Mouse (Mus musculus): ENCODE measurements at regions not wholly inside any gene's neighbourhood (a gene's known extent, or its start where the extent isn't known, plus 50 kb on each side); places are given as distances from the start of the nearest gene placed in this dataset.

- no peak overlapping the region for H3K9ac ChIP-seq (ENCODE audit: control insufficient read depth, low read depth, low read length, poor library complexity, severe bottlenecking)
- H3K36me3 ChIP-seq (ENCODE audit: control insufficient read depth in 1 of 2, insufficient read depth in 2 of 2, low read length in 2 of 2), result no peaks in the 10 kb centered on the region
- TF ChIP-seq MAX (IDR thresholded peaks at IDR 0.05; ENCODE audit: low read length), result no peak
- TF ChIP-seq KAT2A (conservative IDR thresholded peaks at IDR 0.05; ENCODE audit: low read depth, low read length), result no peak
- TF ChIP-seq UBTF (IDR thresholded peaks at IDR 0.05; ENCODE audit: borderline replicate concordance, insufficient read depth, low read depth, low read length), result no peak
- TF ChIP-seq ZNF384 (IDR thresholded peaks at IDR 0.05; ENCODE audit: low read depth, low read length), result no peak
- TF ChIP-seq MAFK (IDR thresholded peaks at IDR 0.05; ENCODE audit: borderline replicate concordance, low read depth, low read length), result no peak
- no peak for TF ChIP-seq MXI1 (IDR thresholded peaks at IDR 0.05; ENCODE audit: low read depth, low read length)
- no peak for TF ChIP-seq USF2 (IDR thresholded peaks at IDR 0.05; ENCODE audit: borderline replicate concordance in 1 of 2, insufficient read depth in 1 of 2, low read depth in 1 of 2, low read length in 2 of 2)
- TF ChIP-seq MAZ (IDR thresholded peaks at IDR 0.05; ENCODE audit: low read depth, low read length), result no peak
- no peak for TF ChIP-seq TAL1 (IDR thresholded peaks at IDR 0.05; ENCODE audit: low read length)
- TF ChIP-seq RAD21 (IDR thresholded peaks at IDR 0.05; ENCODE audit: low read depth, low read length), result no peak
- TF ChIP-seq CHD1 (IDR thresholded peaks at IDR 0.05; ENCODE audit: low read depth, low read length), result no peak
- TF ChIP-seq TCF12 (IDR thresholded peaks at IDR 0.05; ENCODE audit: low read depth, low read length), result no peak
- no peaks in the 10 kb centered on the region for H3K79me2 ChIP-seq (ENCODE audit: control insufficient read depth, insufficient read depth, low read length, poor library complexity)
- H3K27me3 ChIP-seq (ENCODE audit: control insufficient read depth in 1 of 2, insufficient read depth in 2 of 2, low read length in 2 of 2), result no peaks in the 10 kb centered on the region
- H3K9me3 ChIP-seq (replicated peaks; ENCODE audit: insufficient read depth, low read length), result no peaks in the 10 kb centered on the region
- H3K27ac ChIP-seq (ENCODE audit: control insufficient read depth, low read depth, low read length), result no peak overlapping the region
- no peak for DNase-seq (ENCODE audit: low read depth, low spot score)
- H3K4me1 ChIP-seq (ENCODE audit: control insufficient read depth in 1 of 2, insufficient read depth in 2 of 2, low read length in 2 of 2), result no peaks in the 10 kb centered on the region
- no peak overlapping the region for H3K4me3 ChIP-seq (ENCODE audit: control insufficient read depth in 1 of 2, insufficient read depth in 1 of 2, low read depth in 2 of 2, low read length in 2 of 2)
Measured at GRCm38 (mm10) chr5:99128628-99129027, 91.5 kb upstream of the Prkg2 start.

GRCm38 (mm10) chr5:99125418-99125817 lies 88.3 kb upstream of the Prkg2 start:
- DNase-seq (ENCODE audit: low read depth, low spot score), result no peak
- no peak overlapping the region for H3K9ac ChIP-seq (ENCODE audit: control insufficient read depth, low read depth, low read length, poor library complexity, severe bottlenecking)
- no peaks in the 10 kb centered on the region for H3K27me3 ChIP-seq (ENCODE audit: control insufficient read depth in 1 of 2, insufficient read depth in 2 of 2, low read length in 2 of 2)
- H3K36me3 ChIP-seq (ENCODE audit: control insufficient read depth in 1 of 2, insufficient read depth in 2 of 2, low read length in 2 of 2), result no peaks in the 10 kb centered on the region
- no peak for TF ChIP-seq MAX (IDR thresholded peaks at IDR 0.05; ENCODE audit: low read length)
- TF ChIP-seq MEF2A (IDR thresholded peaks at IDR 0.05; ENCODE audit: extremely low read depth, insufficient replicate concordance, low read depth, low read length, poor library complexity, severe bottlenecking), result no peak
- no peaks in the 10 kb centered on the region for H3K79me2 ChIP-seq (ENCODE audit: control insufficient read depth, insufficient read depth, low read length, poor library complexity)
- no peak overlapping the region for H3K27ac ChIP-seq (ENCODE audit: control insufficient read depth, low read depth, low read length)
- no peaks in the 10 kb centered on the region for H3K9me3 ChIP-seq (replicated peaks; ENCODE audit: insufficient read depth, low read length)
- no peaks in the 10 kb centered on the region for H3K4me1 ChIP-seq (ENCODE audit: control insufficient read depth in 1 of 2, insufficient read depth in 2 of 2, low read length in 2 of 2)
- no peak overlapping the region for H3K4me3 ChIP-seq (ENCODE audit: control insufficient read depth in 1 of 2, insufficient read depth in 1 of 2, low read depth in 2 of 2, low read length in 2 of 2)

- no peaks in the 10 kb centered on the region for H3K27me3 ChIP-seq (ENCODE audit: control insufficient read depth in 1 of 2, insufficient read depth in 2 of 2, low read length in 2 of 2)
- no peaks in the 10 kb centered on the region for H3K4me1 ChIP-seq (ENCODE audit: control insufficient read depth in 1 of 2, insufficient read depth in 2 of 2, low read length in 2 of 2)
- DNase-seq (ENCODE audit: low read depth, low spot score), result no peak
- no peak overlapping the region for H3K4me3 ChIP-seq (ENCODE audit: control insufficient read depth in 1 of 2, insufficient read depth in 1 of 2, low read depth in 2 of 2, low read length in 2 of 2)
- no peaks in the 10 kb centered on the region for H3K36me3 ChIP-seq (ENCODE audit: control insufficient read depth in 1 of 2, insufficient read depth in 2 of 2, low read length in 2 of 2)
- TF ChIP-seq ETS1 (IDR thresholded peaks at IDR 0.05; ENCODE audit: low read depth, low read length) (no peak), ZKSCAN1 (IDR thresholded peaks at IDR 0.05; ENCODE audit: low read depth, low read length) (no peak), UBTF (IDR thresholded peaks at IDR 0.05; ENCODE audit: borderline replicate concordance, insufficient read depth, low read depth, low read length) (no peak), BHLHE40 (IDR thresholded peaks at IDR 0.05; ENCODE audit: borderline replicate concordance, low read depth, low read length) (no peak), POLR2AphosphoS5 (IDR thresholded peaks at IDR 0.05; ENCODE audit: borderline replicate concordance, low read depth, low read length) (no peak)
- H3K9me3 ChIP-seq (replicated peaks; ENCODE audit: insufficient read depth, low read length), result no peaks in the 10 kb centered on the region
- no peak overlapping the region for H3K27ac ChIP-seq (ENCODE audit: control insufficient read depth, low read depth, low read length)
- H3K79me2 ChIP-seq (ENCODE audit: control insufficient read depth, insufficient read depth, low read length, poor library complexity), result no peaks in the 10 kb centered on the region
- no peak overlapping the region for H3K9ac ChIP-seq (ENCODE audit: control insufficient read depth, low read depth, low read length, poor library complexity, severe bottlenecking)
Measured at GRCm38 (mm10) chr5:99111755-99112154, 74.6 kb upstream of the Prkg2 start.
